Mouse (Mus musculus): ENCODE results near the gene Slc38a2.

DNA sequence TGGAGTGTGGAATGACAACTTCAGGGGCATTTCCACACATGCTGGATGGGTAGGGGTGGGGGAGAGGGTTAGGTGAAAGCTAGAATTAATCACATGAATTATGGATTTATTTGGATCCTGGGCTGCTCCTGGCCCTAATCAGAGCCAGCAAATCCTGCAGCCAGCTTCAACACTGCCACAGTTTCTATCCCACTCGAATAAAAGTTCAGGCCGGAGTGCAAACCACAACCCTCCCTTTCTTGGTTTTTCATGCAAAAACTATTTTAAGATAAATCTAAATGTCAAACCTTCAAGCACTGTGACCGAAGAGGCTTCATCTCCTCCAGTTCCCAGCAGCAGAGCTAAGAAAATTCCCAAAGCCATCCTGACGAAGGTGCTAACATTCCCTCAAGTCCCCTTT lies 28.8 kb upstream of the Slc38a2 start:
- TF ChIP-seq CTCF (IDR thresholded peaks at IDR 0.05; ENCODE audit: low read depth) (no peak), EP300 (IDR thresholded peaks at IDR 0.05; ENCODE audit: low read depth) (no peak)
